Mouse (Mus musculus): ENCODE data around the gene Bach1.

DNA sequence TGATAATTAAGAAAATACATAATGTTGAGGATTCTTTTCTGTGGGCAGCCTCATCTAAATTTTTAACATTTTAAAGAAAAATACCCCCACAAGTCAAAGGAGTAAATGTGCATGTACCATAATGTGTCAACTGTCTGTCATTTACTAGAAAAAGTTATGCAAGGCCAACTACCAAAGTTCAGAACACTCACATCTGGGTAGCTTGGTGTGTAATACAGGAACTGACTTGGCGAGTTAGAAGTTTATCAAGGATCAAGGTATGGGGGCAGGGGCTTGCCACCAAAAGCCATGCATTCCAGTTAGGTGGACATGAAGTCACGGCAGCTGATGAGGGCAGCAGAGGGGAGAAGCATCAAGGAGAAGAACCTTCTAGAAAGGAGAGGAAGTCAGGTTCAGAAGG lies 13.2 kb downstream of the Bach1 start:
- TF ChIP-seq POLR2A (IDR thresholded peaks at IDR 0.05; ENCODE audit: low read depth, low read length) (no peak), MAX (IDR thresholded peaks at IDR 0.05; ENCODE audit: low read length) (no peak), ELF1 (IDR thresholded peaks at IDR 0.05; ENCODE audit: low read depth, low read length) (no peak), CTCF (conservative IDR thresholded peaks at IDR 0.05 in 1 of 2, IDR thresholded peaks at IDR 0.05 in 1 of 2; ENCODE audit: low read depth in 2 of 2, low read length in 2 of 2) (no peak), EP300 (IDR thresholded peaks at IDR 0.05; ENCODE audit: low read length) (no peak)

Measured in CH12.LX (cell line).